In the genomic region with DNA sequence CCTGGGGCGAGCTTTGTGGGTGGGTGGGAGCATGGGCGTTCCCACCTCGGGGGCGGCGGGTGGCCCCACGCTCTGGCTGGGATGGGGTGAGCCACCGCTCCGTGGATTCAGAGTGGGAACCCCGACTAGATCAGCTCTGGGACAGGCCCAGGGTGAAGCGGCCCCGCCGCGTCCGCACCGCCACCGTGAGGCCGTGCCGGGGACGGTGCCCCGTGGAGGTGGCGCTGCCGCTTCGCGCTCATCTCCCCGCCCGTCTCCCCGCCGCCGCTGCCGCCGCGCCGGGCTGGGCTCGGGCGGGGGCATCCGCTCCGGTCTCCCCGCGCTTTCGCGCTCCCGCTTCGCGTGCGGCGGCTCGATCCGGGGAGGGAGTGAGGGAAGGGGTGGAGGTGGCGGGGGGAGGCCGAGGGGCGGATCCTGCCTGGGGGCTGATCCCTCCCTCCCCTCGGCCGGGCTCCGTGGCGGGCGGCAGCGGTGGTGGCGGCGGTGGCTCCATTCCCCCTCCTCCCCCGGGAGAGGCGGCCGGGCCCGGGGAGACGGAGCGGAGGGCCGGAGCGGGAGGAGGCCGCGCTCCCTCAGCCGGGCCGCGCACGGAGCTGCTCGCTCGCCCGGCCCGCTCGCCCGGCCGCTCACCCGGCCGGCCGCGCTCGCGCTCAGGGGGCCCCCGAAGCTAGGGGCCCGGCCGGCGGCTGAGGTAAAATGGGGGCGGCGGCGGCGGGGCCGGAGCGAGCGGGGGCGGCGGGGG, we compare ENCODE assay signal across 8 mouse cellular contexts. TPM values are rescaled to one million over a fixed set of nuclear protein-coding genes. Genes with fewer than 3 reads are reported as not detected.
A peak's percentile ranks its signal among the peaks of the same experiment; 100 is the strongest.
DNase-seq lines count a peak whose midpoint lies in the region; ATAC-seq lines count a peak whose summit lies in the region.

TSS of gene Brpf3 (plus strand) at position 420 of the 742 bp plus-strand sequence.

- H3K27ac ChIP-seq in hindbrain, embryonic 13.5 days: peak within 1 kb of the TSS; percentile 100

- WGBS in hindbrain, embryonic 13.5 days: under 1% methylated on average over 51 of the region's 99 CpGs

- DNase-seq in MN1 (ENCODE audit: low spot score): peak; percentile 78
- peak; percentile 86 to 89 for DNase-seq in cerebellum, postnatal 25 days
- peak; percentile 40 to 43 for DNase-seq in frontal cortex, postnatal 25 days (ENCODE audit: low spot score in 2 of 2)
- DNase-seq in layer of hippocampus, postnatal 25 days (ENCODE audit: extremely low spot score in 1 of 2, low spot score in 1 of 2): peak; percentile 63 to 71
- peak; percentile 81 for DNase-seq in lung, postnatal 25 days (ENCODE audit: low spot score)
- peak; percentile 60 for DNase-seq in retina, adult 2 months (ENCODE audit: low read depth, low spot score)
- DNase-seq in thymus, postnatal 36 days: peak; percentile 81 to 87

- peak within 1 kb of the TSS; percentile 99 for H3K9ac ChIP-seq in hindbrain, embryonic 13.5 days

- H3K36me3 ChIP-seq in hindbrain, embryonic 13.5 days: peaks cover 7% of the 10 kb centered on the region

- peak within 1 kb of the TSS; percentile 97 for H3K4me2 ChIP-seq in hindbrain, embryonic 13.5 days

- H3K9me3 ChIP-seq in hindbrain, embryonic 13.5 days: no peaks in the 10 kb centered on the region

- H3K4me3 ChIP-seq in hindbrain, embryonic 13.5 days: peak within 1 kb of the TSS; percentile 76

- no peaks in the 10 kb centered on the region for H3K27me3 ChIP-seq in hindbrain, embryonic 13.5 days

- H3K4me1 ChIP-seq in hindbrain, embryonic 13.5 days (replicated peaks): peaks cover 30% of the 10 kb centered on the region

- ATAC-seq in hindbrain, embryonic 13.5 days (ENCODE audit: low FRiP score): peak; percentile 76

RNA-seq across cellular contexts. Expression of gene Brpf3, which starts in this region (rescaled TPM):
- polyA plus RNA-seq in hindbrain, embryonic 13.5 days (2015; fragmentation: Nextera tagmentation; extraction: Ambion mirVana): 7.6 and 9.7 TPM in 2 replicates
- total RNA-seq in layer of hippocampus, postnatal 25 days (2021): 10 to 100 TPM; 36.2 to 50.0 TPM

Comparison
In these comparisons a context has a peak if more than half of its experiments do, and no peak if none do; other contexts are left out.
1. Peak in every context shown above with its lines: DNase-seq, ATAC-seq, H3K4me3 ChIP-seq and H3K27ac ChIP-seq.